Mouse (Mus musculus) ovary, adult 10 weeks (tissue): ENCODE data around the gene Sart3. TPM values are rescaled to one million over a fixed set of nuclear protein-coding genes. Genes with fewer than 3 reads are reported as not detected.

ENCODE experiments used
- polyA plus RNA-seq: library from polyadenylated mRNA; stranded (reverse); fragments of 350-450 nt; fragmentation: Illumina TruSeq; extraction: RNeasy Lipid Tissue Mini Kit (QIAGEN cat#74804); gene quantifications from one replicate; pipeline ENCODE4 v1.2.3, GENCODE M21; 2014

Gene Sart3
- polyA plus RNA-seq: 3.5 TPM

GRCm38 (mm10) chr5:113772450-113772895, at the start of gene Sart3, which contains the start of gene Iscu:
Gene Sart3 (minus strand): TSS chr5:113772510.
Gene Iscu (plus strand): TSS chr5:113772748.

GRCm38 (mm10) chr5:113800280-113800679, 28.0 kb upstream of the Sart3 start, which contains the start of gene Tmem119:
Gene Tmem119 (minus strand): TSS chr5:113800516.

DNA sequence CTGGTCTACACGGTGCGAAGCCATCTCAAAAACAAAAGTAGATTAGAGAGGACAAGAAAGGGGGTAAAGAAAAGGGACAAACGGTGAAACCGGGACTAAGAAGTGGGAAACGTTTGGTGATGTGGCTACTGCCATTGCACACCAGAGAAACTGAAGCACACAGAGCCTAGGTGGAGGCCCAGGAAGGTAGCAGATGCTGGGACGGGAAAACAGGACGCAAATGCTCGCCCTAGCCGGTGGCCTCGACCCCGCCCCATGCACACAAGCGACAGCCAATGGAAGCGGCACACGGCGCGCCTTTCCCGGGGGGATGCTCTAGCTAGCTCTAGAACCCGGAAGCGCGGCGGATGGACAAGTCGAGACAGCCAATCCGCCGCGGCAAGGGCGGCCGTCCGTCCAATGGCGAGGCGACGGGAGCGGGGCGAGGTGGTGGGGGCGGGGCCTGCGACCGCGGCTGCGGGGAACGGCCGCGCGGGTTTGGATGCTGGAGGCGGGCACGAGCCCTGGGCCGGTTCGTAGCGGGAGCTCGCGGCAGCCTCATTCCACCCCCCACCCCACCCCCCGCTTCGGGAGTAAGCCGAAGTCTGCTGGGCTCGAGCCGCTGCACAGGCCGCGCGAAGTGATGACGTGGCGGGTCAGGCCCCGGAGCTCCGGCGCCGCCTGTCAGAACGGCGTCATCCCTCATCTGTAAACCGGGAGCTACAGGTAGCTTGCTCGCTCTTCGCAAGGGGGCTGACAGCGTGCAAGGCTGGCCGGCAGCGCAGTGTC, 36.8 kb downstream of the Sart3 start, which contains the start of gene Ficd:
TSS of gene Ficd (plus strand) at position 459 of the 768 bp plus-strand sequence.

GRCm38 (mm10) chr5:113724446-113724845, 47.9 kb downstream of the Sart3 start, which contains the start of gene 1700069L16Rik:
Gene 1700069L16Rik (minus strand): TSS chr5:113724772.

Other genes with a start within 250 kb of the Sart3 start
- gene Cmklr1, start 122.1 kb downstream of the Sart3 start, polyA plus RNA-seq: 0.71 TPM
- gene 1700069L16Rik, start 47.7 kb downstream of the Sart3 start, polyA plus RNA-seq: not detected
- gene Ficd, start 36.7 kb downstream of the Sart3 start, polyA plus RNA-seq: 3.9 TPM
- 29.8 TPM for gene Iscu, start 238 bp upstream of the Sart3 start, polyA plus RNA-seq
- 0.86 TPM for gene Tmem119, start 28.0 kb upstream of the Sart3 start, polyA plus RNA-seq
- not detected for gene Selplg, start 60.1 kb upstream of the Sart3 start, polyA plus RNA-seq
- 13.1 TPM for gene Coro1c, start 136.2 kb upstream of the Sart3 start, polyA plus RNA-seq
- 3.3 TPM for gene Ssh1, start 221.4 kb upstream of the Sart3 start, polyA plus RNA-seq
- gene Dao, start 231.2 kb upstream of the Sart3 start, polyA plus RNA-seq: not detected